Comparison of ENCODE assay signal across 8 mouse cellular contexts in genomic region chr1:38987865-38988211, GRCm38 (mm10). TPM values are rescaled to one million over a fixed set of nuclear protein-coding genes. Genes with fewer than 3 reads are reported as not detected.
DNase-seq lines count a peak whose midpoint lies in the region; ATAC-seq and TF ChIP-seq lines count a peak whose summit lies in the region.

No protein-coding gene starts in this region.

- H3K27ac ChIP-seq in kidney, embryonic 16.5 days (ENCODE audit: low read length): peak overlapping the region; percentile 84
- peak overlapping the region; percentile 86 for H3K27ac ChIP-seq in embryonic facial prominence, embryonic 10.5 days (replicated peaks)
- peak overlapping the region; percentile 85 for H3K27ac ChIP-seq in intestine, embryonic 15.5 days

- peak overlapping the region; percentile 71 for H3K4me2 ChIP-seq in kidney, embryonic 16.5 days (replicated peaks; ENCODE audit: low read depth, low read length)
- peak overlapping the region; percentile 74 for H3K4me2 ChIP-seq in intestine, embryonic 15.5 days (replicated peaks)
- peak overlapping the region; percentile 70 for H3K4me2 ChIP-seq in myocyte (ENCODE audit: low read depth)

- peaks cover 44% of the 10 kb centered on the region for H3K79me2 ChIP-seq in myocyte (ENCODE audit: control insufficient read depth, insufficient read depth)

- ATAC-seq in kidney, embryonic 16.5 days (ENCODE audit: low FRiP score, low TSS enrichment): peak; percentile 90
- ATAC-seq in intestine, embryonic 15.5 days: peak; percentile 93

- no peak for DNase-seq in kidney, postnatal 14 days
- no peak for DNase-seq in embryonic facial prominence, embryonic 10.5 days (ENCODE audit: low spot score)
- DNase-seq in adrenal gland, postnatal 4 days (ENCODE audit: low spot score in 2 of 2): no peak
- no peak for DNase-seq in urinary bladder, postnatal 10 days (ENCODE audit: low spot score)
- DNase-seq in ovary, postnatal 36 days (ENCODE audit: low spot score): no peak

- TF ChIP-seq POLR2A in myocyte (IDR thresholded peaks at IDR 0.05; ENCODE audit: insufficient read length, low read depth): no peak

- WGBS in kidney, embryonic 16.5 days: under 1% methylated on average over 25 of the region's 25 CpGs
- WGBS in embryonic facial prominence, embryonic 10.5 days: under 1% methylated on average over 25 of the region's 25 CpGs
- under 1% methylated on average over 25 of the region's 25 CpGs for WGBS in intestine, embryonic 15.5 days

- H3ac ChIP-seq in myocyte (ENCODE audit: control insufficient read depth, insufficient read length): peak overlapping the region; percentile 84

- H3K36me3 ChIP-seq in kidney, embryonic 16.5 days (ENCODE audit: insufficient read depth, low read length): peaks cover 13% of the 10 kb centered on the region
- peaks cover 23% of the 10 kb centered on the region for H3K36me3 ChIP-seq in embryonic facial prominence, embryonic 10.5 days (replicated peaks)
- H3K36me3 ChIP-seq in intestine, embryonic 15.5 days: peaks cover 3% of the 10 kb centered on the region; the same call in 1 of the 2 replicates
- peaks cover 7% of the 10 kb centered on the region for H3K36me3 ChIP-seq in myocyte (ENCODE audit: control insufficient read depth, insufficient read depth)

- H3K27me3 ChIP-seq in kidney, embryonic 16.5 days (ENCODE audit: insufficient read depth, low read length): no peaks in the 10 kb centered on the region
- H3K27me3 ChIP-seq in embryonic facial prominence, embryonic 10.5 days (replicated peaks; ENCODE audit: low read depth, poor library complexity, severe bottlenecking): no peaks in the 10 kb centered on the region
- no peaks in the 10 kb centered on the region for H3K27me3 ChIP-seq in intestine, embryonic 15.5 days (replicated peaks)
- no peaks in the 10 kb centered on the region for H3K27me3 ChIP-seq in myocyte (ENCODE audit: control insufficient read depth, insufficient read depth, insufficient read length)

- H3K9ac ChIP-seq in kidney, embryonic 16.5 days (replicated peaks; ENCODE audit: low read length): peak overlapping the region; percentile 80
- peak overlapping the region; percentile 75 for H3K9ac ChIP-seq in intestine, embryonic 15.5 days

- H3K4me1 ChIP-seq in kidney, embryonic 16.5 days (ENCODE audit: insufficient read depth, low read length): peaks cover 19% of the 10 kb centered on the region
- peaks cover 16% of the 10 kb centered on the region for H3K4me1 ChIP-seq in embryonic facial prominence, embryonic 10.5 days
- H3K4me1 ChIP-seq in intestine, embryonic 15.5 days (replicated peaks): peaks cover 3% of the 10 kb centered on the region

- H3K4me3 ChIP-seq in kidney, embryonic 16.5 days (ENCODE audit: low read length): peak overlapping the region; percentile 70
- H3K4me3 ChIP-seq in embryonic facial prominence, embryonic 10.5 days: peak overlapping the region; percentile 70
- H3K4me3 ChIP-seq in intestine, embryonic 15.5 days (replicated peaks): peak overlapping the region; percentile 71
- peak overlapping the region; percentile 85 for H3K4me3 ChIP-seq in myocyte

- H3K9me3 ChIP-seq in kidney, embryonic 16.5 days (ENCODE audit: low read length): no peaks in the 10 kb centered on the region
- H3K9me3 ChIP-seq in embryonic facial prominence, embryonic 10.5 days: no peaks in the 10 kb centered on the region
- no peaks in the 10 kb centered on the region for H3K9me3 ChIP-seq in intestine, embryonic 15.5 days

TF ChIP-seq in myocyte, 11 proteins besides CTCF, POLR2A, EP300 and RAD21:
- TF ChIP-seq USF1 (IDR thresholded peaks at IDR 0.05; ENCODE audit: low read depth): no peak
- TF ChIP-seq POLR2AphosphoS2 (IDR thresholded peaks at IDR 0.05; ENCODE audit: insufficient read length, low read depth): no peak
- no peak for TF ChIP-seq TCF12 (IDR thresholded peaks at IDR 0.05; ENCODE audit: insufficient read depth, poor library complexity, severe bottlenecking)
- TF ChIP-seq MAX (IDR thresholded peaks at IDR 0.05; ENCODE audit: low read depth): no peak
- TF ChIP-seq E2F4 (IDR thresholded peaks at IDR 0.05; ENCODE audit: insufficient read depth): no peak
- TF ChIP-seq SRF (IDR thresholded peaks at IDR 0.05; ENCODE audit: control insufficient read depth, insufficient read length, low read depth): no peak
- no peak for TF ChIP-seq CEBPB (IDR thresholded peaks at IDR 0.05; ENCODE audit: insufficient read depth, poor library complexity, severe bottlenecking)
- no peak for TF ChIP-seq MYOD1 (IDR thresholded peaks at IDR 0.05; ENCODE audit: control insufficient read depth in 1 of 3, insufficient read length in 2 of 3, low read depth in 2 of 3)
- TF ChIP-seq REST (IDR thresholded peaks at IDR 0.05; ENCODE audit: insufficient read depth, insufficient read length): no peak
- no peak for TF ChIP-seq MYOG (IDR thresholded peaks at IDR 0.05; ENCODE audit: control insufficient read depth in 1 of 3, insufficient read depth in 1 of 3, insufficient read length in 2 of 3, low read depth in 2 of 3)
- TF ChIP-seq TCF3 (IDR thresholded peaks at IDR 0.05; ENCODE audit: insufficient read length, low read depth): no peak
TF ChIP-seq in myocyte: peak in this region for 0.

RNA-seq across cellular contexts. Expression of gene Pdcl3, which starts 2.4 kb away (rescaled TPM):
- polyA plus RNA-seq in kidney, embryonic 16.5 days (2015; fragmentation: Nextera tagmentation; extraction: Ambion mirVana): 165 and 172 TPM in 2 replicates
- polyA plus RNA-seq in embryonic facial prominence, embryonic 10.5 days (2016; fragmentation: Nextera tagmentation; extraction: Ambion mirVana): 153 and 165 TPM in 2 replicates
- 160 and 175 TPM in 2 replicates for polyA plus RNA-seq in intestine, embryonic 15.5 days (2015; fragmentation: Nextera tagmentation; extraction: Ambion mirVana)
- polyA plus RNA-seq in myocyte (2012; fragmentation: generic; extraction: Trizol): 84.9 TPM
- 10 to 100 TPM; 73.4 to 79.3 TPM for total RNA-seq in adrenal gland, postnatal 4 days (2021)

RNA-seq across cellular contexts. Expression of gene Nms, which starts 48.9 kb away (rescaled TPM):
- not detected in 2 replicates for polyA plus RNA-seq in kidney, embryonic 16.5 days (2015; fragmentation: Nextera tagmentation; extraction: Ambion mirVana)
- polyA plus RNA-seq in embryonic facial prominence, embryonic 10.5 days (2016; fragmentation: Nextera tagmentation; extraction: Ambion mirVana): 0.15 TPM in 1 of 2 replicates, not detected in the other
- polyA plus RNA-seq in intestine, embryonic 15.5 days (2015; fragmentation: Nextera tagmentation; extraction: Ambion mirVana): not detected in 2 replicates
- not detected for polyA plus RNA-seq in myocyte (2012; fragmentation: generic; extraction: Trizol)
- not detected for total RNA-seq in adrenal gland, postnatal 4 days (2021)
